Mouse (Mus musculus) B cell, adult (primary cell): ENCODE data around the gene Ino80e. TPM values are rescaled to one million over a fixed set of nuclear protein-coding genes. Genes with fewer than 3 reads are reported as not detected.

Source experiments
- total RNA-seq: library from RNA; stranded (reverse); gene quantifications from 4 replicates; pipeline ENCODE4 v1.2.4, GENCODE M21; 2023; ENCODE audit not compliant: inconsistent age

Gene Ino80e
- total RNA-seq: 80.6 to 105 TPM (median 95.0 TPM) in 4 replicates

GRCm38 (mm10) chr7:126862147-126862784 lies at the start of gene Ino80e:
Gene Ino80e (minus strand): TSS chr7:126862377.

GRCm38 (mm10) chr7:126884286-126885164 lies 22.3 kb upstream of the Ino80e start, which contains the start of gene Taok2:
Gene Taok2 (minus strand): TSS chr7:126884703.

GRCm38 (mm10) chr7:126861429-126862130 lies 597 bp downstream of the Ino80e start, which contains the start of gene Hirip3:
Gene Hirip3 (plus strand): TSS chr7:126861972.

GRCm38 (mm10) chr7:126847116-126847420 lies 15.1 kb downstream of the Ino80e start, which contains the start of gene Doc2a:
Gene Doc2a (plus strand): TSS chr7:126847416.

GRCm38 (mm10) chr7:126831539-126831938 lies 30.6 kb downstream of the Ino80e start, which contains the start of gene 4930451I11Rik:
Gene 4930451I11Rik (minus strand): TSS chr7:126831639.

Other genes starting within 250 kb of the Ino80e start
- not detected in 4 replicates for gene Nupr1, start 231.5 kb downstream of the Ino80e start, total RNA-seq
- 53.2 to 68.5 TPM (median 58.7 TPM) in 4 replicates for gene Sgf29, start 213.1 kb downstream of the Ino80e start, total RNA-seq
- 0.39 to 0.80 TPM in 2 of 4 replicates, not detected in the others for gene Sult1a1, start 185.9 kb downstream of the Ino80e start, total RNA-seq
- 92.9 to 130 TPM (median 104 TPM) in 4 replicates for gene Bola2, start 167.0 kb downstream of the Ino80e start, total RNA-seq
- 3.9 to 6.4 TPM (median 4.9 TPM) in 4 replicates for gene Slx1b, start 166.6 kb downstream of the Ino80e start, total RNA-seq
- gene Coro1a, start 154.6 kb downstream of the Ino80e start, total RNA-seq: 1,256 to 1,390 TPM (median 1,299 TPM) in 4 replicates
- 40.6 to 45.0 TPM (median 42.7 TPM) in 4 replicates for gene Mapk3, start 102.8 kb downstream of the Ino80e start, total RNA-seq
- 0.99 to 4.9 TPM (median 2.5 TPM) in 4 replicates for gene Gdpd3, start 96.0 kb downstream of the Ino80e start, total RNA-seq
- 214 to 273 TPM (median 230 TPM) in 4 replicates for gene Ypel3, start 85.4 kb downstream of the Ino80e start, total RNA-seq
- 6.5 to 8.9 TPM (median 7.0 TPM) in 4 replicates for gene Tbx6, start 80.9 kb downstream of the Ino80e start, total RNA-seq
- 266 to 298 TPM (median 270 TPM) in 4 replicates for gene Ppp4c, start 69.9 kb downstream of the Ino80e start, total RNA-seq
- not detected in 4 replicates for gene Fam57b, start 64.7 kb downstream of the Ino80e start, total RNA-seq
- gene 4930451I11Rik, start 30.7 kb downstream of the Ino80e start, total RNA-seq: not detected in 4 replicates
- not detected in 4 replicates for gene Doc2a, start 15.0 kb downstream of the Ino80e start, total RNA-seq
- 19.8 to 34.1 TPM (median 25.1 TPM) in 4 replicates for gene Hirip3, start 405 bp downstream of the Ino80e start, total RNA-seq
- gene Taok2, start 22.3 kb upstream of the Ino80e start, total RNA-seq: 86.7 to 99.4 TPM (median 89.7 TPM) in 4 replicates
- 36.7 to 44.6 TPM (median 41.0 TPM) in 4 replicates for gene Tmem219, start 60.5 kb upstream of the Ino80e start, total RNA-seq
- gene Kctd13, start 66.5 kb upstream of the Ino80e start, total RNA-seq: 34.7 to 41.2 TPM (median 38.6 TPM) in 4 replicates
- not detected in 4 replicates for gene Asphd1, start 87.2 kb upstream of the Ino80e start, total RNA-seq
- gene Sez6l2, start 88.2 kb upstream of the Ino80e start, total RNA-seq: 4.5 to 6.9 TPM (median 5.5 TPM) in 4 replicates
- 66.9 to 70.5 TPM (median 68.4 TPM) in 4 replicates for gene Cdipt, start 113.5 kb upstream of the Ino80e start, total RNA-seq
- gene Cdiptos, start 113.7 kb upstream of the Ino80e start, total RNA-seq: 0.54 to 1.4 TPM (median 1.3 TPM) in 4 replicates
- 41.1 to 44.2 TPM (median 42.9 TPM) in 4 replicates for gene Mvp, start 152.2 kb upstream of the Ino80e start, total RNA-seq
- gene Pagr1b, start 154.1 kb upstream of the Ino80e start, total RNA-seq: 6.5 to 7.8 TPM (median 6.7 TPM) in 3 of 4 replicates, not detected in the other
- gene Pagr1a, start 155.0 kb upstream of the Ino80e start, total RNA-seq: 3.8 to 30.1 TPM (median 20.5 TPM) in 3 of 4 replicates, not detected in the other
- 26.9 to 42.2 TPM (median 37.4 TPM) in 4 replicates for gene Gm42742, start 158.7 kb upstream of the Ino80e start, total RNA-seq
- gene Prrt2, start 158.8 kb upstream of the Ino80e start, total RNA-seq: 1.2 to 1.6 TPM (median 1.4 TPM) in 4 replicates
- gene Maz, start 164.7 kb upstream of the Ino80e start, total RNA-seq: 211 to 222 TPM (median 215 TPM) in 4 replicates
- 2.8 to 4.5 TPM (median 3.0 TPM) in 4 replicates for gene Kif22, start 180.1 kb upstream of the Ino80e start, total RNA-seq
- gene Zg16, start 225.0 kb upstream of the Ino80e start, total RNA-seq: 2.3 to 4.0 TPM (median 2.6 TPM) in 3 of 4 replicates, not detected in the other
- gene AI467606, start 229.0 kb upstream of the Ino80e start, total RNA-seq: 46.0 to 63.9 TPM (median 57.5 TPM) in 4 replicates